ENCODE assay signal across 10 mouse cellular contexts in the genomic region with DNA sequence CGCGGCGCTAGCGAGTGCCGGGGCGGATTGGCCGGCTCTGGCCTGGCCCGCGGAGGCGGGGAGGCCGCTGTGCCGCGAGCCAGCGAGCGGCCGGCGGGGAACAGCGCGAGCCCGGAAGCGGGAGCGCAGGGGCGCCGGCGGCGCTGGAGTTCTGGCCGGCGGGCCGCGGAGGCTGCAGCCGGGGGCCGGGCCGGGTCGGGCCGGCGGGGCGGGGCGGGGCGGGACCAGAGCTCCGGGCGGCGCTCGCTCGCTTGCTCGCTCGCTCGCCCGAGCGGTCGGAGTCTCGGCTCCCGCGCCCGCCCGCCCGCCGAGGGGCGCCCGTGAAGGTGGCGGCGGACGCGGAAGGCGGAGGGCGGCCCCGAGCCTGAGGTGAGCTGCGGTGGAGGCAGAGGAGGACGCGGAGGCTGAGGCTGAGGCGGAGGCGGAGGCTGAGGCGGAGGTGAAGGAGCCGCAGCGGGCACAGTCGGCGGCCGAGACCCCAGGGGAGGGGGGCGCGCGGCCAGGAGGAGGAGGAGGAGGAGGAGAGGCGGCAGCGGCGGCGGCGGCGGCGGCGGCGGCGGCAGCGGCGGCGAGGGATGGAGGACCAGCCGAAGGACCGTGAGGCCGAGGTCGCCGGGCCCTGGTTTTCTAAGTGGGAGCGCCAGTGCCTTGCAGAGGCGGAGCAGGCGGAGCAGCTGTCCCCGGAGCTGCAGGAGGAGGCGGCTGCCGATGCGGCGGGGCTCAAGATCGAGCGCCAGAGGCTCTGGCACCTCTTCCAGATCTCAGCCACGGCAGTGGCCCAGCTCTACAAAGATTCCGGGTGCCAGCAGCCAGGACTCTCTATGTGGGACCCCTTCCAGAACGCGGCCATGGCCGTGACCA. TPM values are rescaled to one million over a fixed set of nuclear protein-coding genes. Genes with fewer than 3 reads are reported as not detected.
DNase-seq lines count a peak whose midpoint lies in the region; ATAC-seq and TF ChIP-seq lines count a peak whose summit lies in the region.
"Had no signal": no experiment of that assay in that cellular context is flagged by ENCODE, and none has a peak within 500 bp of the region (broad histone marks: within the 10 kb centered on the region; RNA-seq: fewer than 3 reads in every experiment).

No protein-coding gene starts in this region.

- no peak for TF ChIP-seq CTCF in kidney, adult 2 months (conservative IDR thresholded peaks at IDR 0.05; ENCODE audit: insufficient read depth, insufficient read length, low read depth, low read length)
- TF ChIP-seq CTCF in stomach, postnatal 0 days (IDR thresholded peaks at IDR 0.05; ENCODE audit: low read depth) = no peak

- TF ChIP-seq POLR2A in kidney, adult 2 months (IDR thresholded peaks at IDR 0.05; ENCODE audit: low read depth, low read length) = no peak

- peak overlapping the region; percentile 44 for H3K9ac ChIP-seq in embryonic facial prominence, embryonic 12.5 days
- peak overlapping the region; percentile 64 for H3K9ac ChIP-seq in limb, embryonic 13.5 days
- peak overlapping the region; percentile 69 for H3K9ac ChIP-seq in midbrain, embryonic 14.5 days (replicated peaks; ENCODE audit: low read length)
- H3K9ac ChIP-seq in stomach, postnatal 0 days (ENCODE audit: low read length) = peak overlapping the region; percentile 52

- H3K36me3 ChIP-seq in embryonic facial prominence, embryonic 12.5 days = no peaks in the 10 kb centered on the region
- no peaks in the 10 kb centered on the region for H3K36me3 ChIP-seq in heart, embryonic 10.5 days
- H3K36me3 ChIP-seq in kidney, adult 2 months (ENCODE audit: control insufficient read depth, insufficient read depth, low read length) = no peaks in the 10 kb centered on the region
- H3K36me3 ChIP-seq in limb, embryonic 13.5 days = no peaks in the 10 kb centered on the region
- H3K36me3 ChIP-seq in midbrain, embryonic 14.5 days (ENCODE audit: control insufficient read depth, insufficient read depth, low read length) = no peaks in the 10 kb centered on the region
- H3K36me3 ChIP-seq in stomach, postnatal 0 days (ENCODE audit: control insufficient read depth, insufficient read depth, low read length) = no peaks in the 10 kb centered on the region

- H3K27ac ChIP-seq in embryonic facial prominence, embryonic 12.5 days = peak overlapping the region; percentile 50
- H3K27ac ChIP-seq in heart, embryonic 10.5 days = peak overlapping the region; percentile 80
- no peak overlapping the region for H3K27ac ChIP-seq in kidney, adult 2 months (ENCODE audit: insufficient read depth, low read depth, low read length)
- peak overlapping the region; percentile 39; the same call in 1 of the 2 replicates for H3K27ac ChIP-seq in limb, embryonic 13.5 days
- H3K27ac ChIP-seq in midbrain, embryonic 14.5 days (replicated peaks; ENCODE audit: low read depth, low read length) = peak overlapping the region; percentile 85
- H3K27ac ChIP-seq in stomach, postnatal 0 days (replicated peaks) = no peak overlapping the region

- H3K9me3 ChIP-seq in embryonic facial prominence, embryonic 12.5 days = no peaks in the 10 kb centered on the region
- no peaks in the 10 kb centered on the region for H3K9me3 ChIP-seq in heart, embryonic 10.5 days
- H3K9me3 ChIP-seq in limb, embryonic 13.5 days = no peaks in the 10 kb centered on the region
- no peaks in the 10 kb centered on the region for H3K9me3 ChIP-seq in midbrain, embryonic 14.5 days (ENCODE audit: control insufficient read depth, low read length)
- H3K9me3 ChIP-seq in stomach, postnatal 0 days (ENCODE audit: control insufficient read depth, low read length) = no peaks in the 10 kb centered on the region

- H3K4me3 ChIP-seq in embryonic facial prominence, embryonic 12.5 days = peak overlapping the region; percentile 51
- H3K4me3 ChIP-seq in heart, embryonic 10.5 days = peak overlapping the region; percentile 63
- peak overlapping the region; percentile 60 for H3K4me3 ChIP-seq in kidney, adult 2 months (ENCODE audit: insufficient read depth, low read depth, low read length)
- H3K4me3 ChIP-seq in limb, embryonic 13.5 days = peak overlapping the region; percentile 55
- peak overlapping the region; percentile 51 for H3K4me3 ChIP-seq in midbrain, embryonic 14.5 days (replicated peaks; ENCODE audit: low read depth, low read length)
- peak overlapping the region; percentile 50 for H3K4me3 ChIP-seq in stomach, postnatal 0 days (ENCODE audit: low read depth, low read length)

- TF ChIP-seq EP300 in stomach, postnatal 0 days (optimal IDR thresholded peaks at IDR 0.05) = no peak

- H3K4me1 ChIP-seq in embryonic facial prominence, embryonic 12.5 days = no peaks in the 10 kb centered on the region
- no peaks in the 10 kb centered on the region for H3K4me1 ChIP-seq in heart, embryonic 10.5 days
- no peaks in the 10 kb centered on the region for H3K4me1 ChIP-seq in kidney, adult 2 months (ENCODE audit: control insufficient read depth, insufficient read depth, low read length)
- H3K4me1 ChIP-seq in limb, embryonic 13.5 days = no peaks in the 10 kb centered on the region
- H3K4me1 ChIP-seq in midbrain, embryonic 14.5 days (ENCODE audit: control insufficient read depth, insufficient read depth, low read length) = no peaks in the 10 kb centered on the region
- H3K4me1 ChIP-seq in stomach, postnatal 0 days (replicated peaks; ENCODE audit: control insufficient read depth, insufficient read depth) = no peaks in the 10 kb centered on the region

- DNase-seq in left cerebral cortex, adult 18-20 months (ENCODE audit: low spot score in 2 of 2) = peak; percentile 7 to 27
- DNase-seq in left cerebral cortex, adult 11 months (ENCODE audit: low spot score) = no peak
- peak; percentile 70 for DNase-seq in heart, embryonic 10.5 days (ENCODE audit: low spot score)
- peak; percentile 40 for DNase-seq in kidney, adult 2 months
- DNase-seq in midbrain, embryonic 14.5 days = peak; percentile 73
- peak; percentile 62 for DNase-seq in stomach, postnatal 0 days (ENCODE audit: low spot score)

- WGBS in embryonic facial prominence, embryonic 12.5 days = 27% methylated on average over 47 of the region's 113 CpGs
- 26% methylated on average over 93 of the region's 113 CpGs for WGBS in heart, embryonic 10.5 days
- WGBS in kidney, adult 2 months = 3% methylated on average over 42 of the region's 113 CpGs
- 24% methylated on average over 39 of the region's 113 CpGs for WGBS in limb, embryonic 13.5 days
- 25% methylated on average over 62 of the region's 113 CpGs for WGBS in midbrain, embryonic 14.5 days
- WGBS in stomach, postnatal 0 days = 19% methylated on average over 36 of the region's 113 CpGs

- peak overlapping the region; percentile 50 for H3K4me2 ChIP-seq in embryonic facial prominence, embryonic 12.5 days (replicated peaks)
- peak overlapping the region; percentile 62 for H3K4me2 ChIP-seq in limb, embryonic 13.5 days (replicated peaks)
- H3K4me2 ChIP-seq in midbrain, embryonic 14.5 days (ENCODE audit: low read length) = peak overlapping the region; percentile 53
- H3K4me2 ChIP-seq in stomach, postnatal 0 days (replicated peaks; ENCODE audit: low read depth) = peak overlapping the region; percentile 66

- peak; percentile 90 for ATAC-seq in embryonic facial prominence, embryonic 12.5 days (ENCODE audit: insufficient number of reproducible peaks, insufficient read depth, low FRiP score, low TSS enrichment)
- ATAC-seq in limb, embryonic 13.5 days (ENCODE audit: low FRiP score, low read depth) = peak; percentile 86
- peak; percentile 87 for ATAC-seq in midbrain, embryonic 14.5 days (ENCODE audit: low FRiP score, low TSS enrichment)
- peak; percentile 85 for ATAC-seq in stomach, postnatal 0 days (ENCODE audit: low FRiP score, low TSS enrichment)

- no peaks in the 10 kb centered on the region for H3K27me3 ChIP-seq in embryonic facial prominence, embryonic 12.5 days
- peaks cover 19% of the 10 kb centered on the region; the same call in 1 of the 2 replicates for H3K27me3 ChIP-seq in heart, embryonic 10.5 days (ENCODE audit: insufficient read depth, poor library complexity, severe bottlenecking)
- H3K27me3 ChIP-seq in kidney, adult 2 months (replicated peaks; ENCODE audit: control insufficient read depth, insufficient read depth, low read length) = no peaks in the 10 kb centered on the region
- peaks cover 12% of the 10 kb centered on the region; the same call in 1 of the 2 replicates for H3K27me3 ChIP-seq in limb, embryonic 13.5 days
- no peaks in the 10 kb centered on the region for H3K27me3 ChIP-seq in midbrain, embryonic 14.5 days (ENCODE audit: control insufficient read depth, insufficient read depth, low read length)
- no peaks in the 10 kb centered on the region for H3K27me3 ChIP-seq in stomach, postnatal 0 days (ENCODE audit: control insufficient read depth, insufficient read depth, low read length)

RNA-seq across cellular contexts. Expression of gene Gm7073, which starts 8.6 kb away (rescaled TPM):
- not detected for total RNA-seq in left cerebral cortex, adult 18-20 months (2021)
- polyA plus RNA-seq in embryonic facial prominence, embryonic 12.5 days (2016; fragmentation: Nextera tagmentation; extraction: Ambion mirVana) = not detected in 2 replicates
- polyA plus RNA-seq in heart, embryonic 10.5 days (2016; fragmentation: Nextera tagmentation; extraction: Ambion mirVana) = not detected in 2 replicates
- not detected in 2 replicates for polyA plus RNA-seq in kidney, adult 2 months (2012; rRNA removed)
- not detected in 2 replicates for polyA plus RNA-seq in limb, embryonic 13.5 days (2015; fragmentation: Nextera tagmentation; extraction: Ambion mirVana)
- not detected in 2 replicates for polyA plus RNA-seq in midbrain, embryonic 14.5 days (2014; fragmentation: Nextera tagmentation; extraction: Ambion mirVana)
- not detected in 2 replicates for polyA plus RNA-seq in stomach, postnatal 0 days (2015; fragmentation: Nextera tagmentation; extraction: Ambion mirVana)
- polyA plus RNA-seq: C2C12; large intestine, adult 2 months had no signal

RNA-seq across cellular contexts. Expression of gene Atp11c, which starts 44.8 kb away (rescaled TPM):
- total RNA-seq in left cerebral cortex, adult 18-20 months (2021) = 1 to 10 TPM; 7.7 to 8.1 TPM
- 12.4 and 13.5 TPM in 2 replicates for polyA plus RNA-seq in embryonic facial prominence, embryonic 12.5 days (2016; fragmentation: Nextera tagmentation; extraction: Ambion mirVana)
- 6.0 and 7.8 TPM in 2 replicates for polyA plus RNA-seq in heart, embryonic 10.5 days (2016; fragmentation: Nextera tagmentation; extraction: Ambion mirVana)
- 2.9 and 4.1 TPM in 2 replicates for polyA plus RNA-seq in kidney, adult 2 months (2012; rRNA removed)
- polyA plus RNA-seq in limb, embryonic 13.5 days (2015; fragmentation: Nextera tagmentation; extraction: Ambion mirVana) = 8.1 and 8.8 TPM in 2 replicates
- polyA plus RNA-seq in midbrain, embryonic 14.5 days (2014; fragmentation: Nextera tagmentation; extraction: Ambion mirVana) = 16.3 and 18.1 TPM in 2 replicates
- polyA plus RNA-seq in stomach, postnatal 0 days (2015; fragmentation: Nextera tagmentation; extraction: Ambion mirVana) = 1.8 and 2.1 TPM in 2 replicates

Comparison
In these comparisons a context has a peak if more than half of its experiments do, and no peak if none do; other contexts are left out.
1. H3K27ac ChIP-seq: peak in embryonic facial prominence, embryonic 12.5 days (single experiment), heart, embryonic 10.5 days (single experiment), limb, embryonic 13.5 days (single experiment) and midbrain, embryonic 14.5 days (single experiment); none in kidney, adult 2 months (single experiment) and stomach, postnatal 0 days (single experiment).
2. Peak in every context shown above with its lines, with median percentiles within 50 percentile points of each other: ATAC-seq, H3K4me2 ChIP-seq, H3K4me3 ChIP-seq and H3K9ac ChIP-seq.